Mouse (Mus musculus) midbrain, embryonic 12.5 days (tissue): Measurements from ENCODE around the gene Tcap. TPM values are rescaled to one million over a fixed set of nuclear protein-coding genes. Genes with fewer than 3 reads are reported as not detected.
A peak's percentile ranks its signal among the peaks of the same experiment; 100 is the strongest.

Experiments
- ATAC-seq: fragments of 200-750 bp; cut with Nextera tagmentation; 2 replicates; pipeline ENCODE4 v1.8.0; 2017; ENCODE audit warnings: low read depth, moderate TSS enrichment, moderate library complexity; ENCODE audit not compliant: low FRiP score
- H3K27ac ChIP-seq: fragments of 300-500 bp; sonication (generic); replicated peaks from 2 replicates; pipeline ENCODE4 v1.5.1; 2016; ENCODE audit warnings: mild to moderate bottlenecking
- H3K27me3 ChIP-seq: fragments of 300-500 bp; sonication (generic); 2 replicates; pipeline ENCODE4 v1.6.1; 2016; ENCODE audit warnings: mild to moderate bottlenecking
- H3K36me3 ChIP-seq: fragments of 300-500 bp; sonication (generic); 2 replicates; pipeline ENCODE4 v1.6.1; 2016
- H3K4me1 ChIP-seq: fragments of 300-500 bp; sonication (generic); 2 replicates; pipeline ENCODE4 v1.6.1; 2016
- H3K4me2 ChIP-seq: fragments of 300-500 bp; sonication (generic); replicated peaks from 2 replicates; pipeline ENCODE4 v1.6.1; 2016; ENCODE audit warnings: mild to moderate bottlenecking, moderate library complexity
- H3K4me3 ChIP-seq: fragments of 300-500 bp; sonication (generic); 2 replicates; pipeline ENCODE4 v1.5.1; 2016; ENCODE audit warnings: mild to moderate bottlenecking
- H3K9ac ChIP-seq: fragments of 300-500 bp; sonication (generic); replicated peaks from 2 replicates; pipeline ENCODE4 v1.6.1; 2016; ENCODE audit warnings: mild to moderate bottlenecking, moderate library complexity
- H3K9me3 ChIP-seq: fragments of 300-500 bp; sonication (generic); 2 replicates; pipeline ENCODE4 v1.6.1; 2016; ENCODE audit warnings: mild to moderate bottlenecking
- WGBS: fragments of 180-500 bp; shearing (Covaris S2); methylation state at CpG from one replicate; pipeline ENCODE4 v1.1.7; 2016; 5-methylcytosine and 5-hydroxymethylcytosine counted together
- polyA plus RNA-seq: library from polyadenylated mRNA; unstranded; fragments of >200 nt; fragmentation: Nextera tagmentation; extraction: Ambion mirVana; gene quantifications from 2 replicates; pipeline ENCODE4 v1.2.1, GENCODE M21; 2016

Gene Tcap
- polyA plus RNA-seq, 1 experiment from 2014 or later = 0.19 TPM

GRCm38 (mm10) chr11:98385638-98386585, 2.3 kb downstream of the Tcap start, which contains the start of gene Pnmt:
Gene Pnmt (plus strand): TSS chr11:98386450.
- Histone ChIP-seq H3K9ac (0 out of 2 replicates have a peak within 1 kb of the TSS, but pooled peaks have one; percentile 15), H3K4me3 (no peak within 1 kb of the TSS), H3K4me2 (no peak within 1 kb of the TSS; the same call in 1 of the 2 replicates), H3K27ac (no peak within 1 kb of the TSS), H3K4me1 (peaks cover 9% of the 10 kb centered on the region; the same call in 1 of the 2 replicates), H3K36me3 (peaks cover 2% of the 10 kb centered on the region), H3K27me3 (peaks cover 79% of the 10 kb centered on the region), H3K9me3 (no peaks in the 10 kb centered on the region)
- 59% methylated on average over 25 of the region's 25 CpGs for WGBS
- ATAC-seq = no peak

- ATAC-seq = no peak
- 0 out of 2 replicates have a peak overlapping the region, but pooled peaks have one; percentile 15 for H3K9ac ChIP-seq
Observed at GRCm38 (mm10) chr11:98386596-98386995, 3.0 kb downstream of the Tcap start.

GRCm38 (mm10) chr11:98387056-98387577, 3.5 kb downstream of the Tcap start:
- Histone ChIP-seq H3K9me3 (no peaks in the 10 kb centered on the region), H3K4me2 (no peak overlapping the region), H3K4me1 (peaks cover 9% of the 10 kb centered on the region; the same call in 1 of the 2 replicates), H3K4me3 (no peak overlapping the region), H3K36me3 (no peaks in the 10 kb centered on the region), H3K27ac (no peak overlapping the region), H3K27me3 (peaks cover 90% of the 10 kb centered on the region), H3K9ac (no peak overlapping the region)
- WGBS = 57% methylated on average over 14 of the region's 14 CpGs
- no peak for ATAC-seq

More at GRCm38 (mm10) chr11:98386596-98386995, 3.0 kb downstream of the Tcap start:
- 22% methylated on average over 24 of the region's 24 CpGs for WGBS
- H3K4me3 ChIP-seq = no peak overlapping the region
- H3K27me3 ChIP-seq = peaks cover 85% of the 10 kb centered on the region
- no peak overlapping the region for H3K27ac ChIP-seq
- no peaks in the 10 kb centered on the region for H3K9me3 ChIP-seq
- H3K36me3 ChIP-seq = no peaks in the 10 kb centered on the region
- no peak overlapping the region; the same call in 1 of the 2 replicates for H3K4me2 ChIP-seq
- peaks cover 9% of the 10 kb centered on the region; the same call in 1 of the 2 replicates for H3K4me1 ChIP-seq

GRCm38 (mm10) chr11:98388282-98388681, 4.7 kb downstream of the Tcap start:
- H3K4me1 ChIP-seq = peaks cover 11% of the 10 kb centered on the region; the same call in 1 of the 2 replicates
- no peak for ATAC-seq
- no peak overlapping the region for H3K27ac ChIP-seq
- no peak overlapping the region for H3K4me3 ChIP-seq
- peaks cover 95% of the 10 kb centered on the region for H3K27me3 ChIP-seq
- no peak overlapping the region for H3K9ac ChIP-seq
- no peak overlapping the region for H3K4me2 ChIP-seq
- WGBS = 76% methylated on average over 10 of the region's 10 CpGs
- no peaks in the 10 kb centered on the region for H3K9me3 ChIP-seq
- H3K36me3 ChIP-seq = no peaks in the 10 kb centered on the region

GRCm38 (mm10) chr11:98389221-98389780, 5.7 kb downstream of the Tcap start:
- Histone ChIP-seq H3K4me2 (no peak overlapping the region), H3K9ac (peak overlapping the region; percentile 20; the same call in 1 of the 2 replicates), H3K36me3 (no peaks in the 10 kb centered on the region), H3K9me3 (no peaks in the 10 kb centered on the region), H3K4me1 (peaks cover 14% of the 10 kb centered on the region; the same call in 1 of the 2 replicates), H3K27me3 (peaks cover 84% of the 10 kb centered on the region), H3K4me3 (no peak overlapping the region), H3K27ac (no peak overlapping the region)
- ATAC-seq = no peak
- 21% methylated on average over 9 of the region's 9 CpGs for WGBS

GRCm38 (mm10) chr11:98390141-98390540, 6.5 kb downstream of the Tcap start:
- no peaks in the 10 kb centered on the region for H3K36me3 ChIP-seq
- peaks cover 14% of the 10 kb centered on the region; the same call in 1 of the 2 replicates for H3K4me1 ChIP-seq
- 80% methylated on average over 10 of the region's 12 CpGs for WGBS
- no peak overlapping the region for H3K9ac ChIP-seq
- H3K27me3 ChIP-seq = peaks cover 76% of the 10 kb centered on the region
- H3K4me3 ChIP-seq = no peak overlapping the region
- no peak overlapping the region for H3K4me2 ChIP-seq
- H3K9me3 ChIP-seq = no peaks in the 10 kb centered on the region
- H3K27ac ChIP-seq = no peak overlapping the region
- ATAC-seq = no peak

- no peaks in the 10 kb centered on the region for H3K36me3 ChIP-seq
- H3K4me2 ChIP-seq = no peak overlapping the region
- WGBS = 34% methylated on average over 4 of the region's 8 CpGs
- peaks cover 8% of the 10 kb centered on the region; the same call in 1 of the 2 replicates for H3K4me1 ChIP-seq
- no peak overlapping the region for H3K27ac ChIP-seq
- H3K27me3 ChIP-seq = peaks cover 57% of the 10 kb centered on the region
- no peaks in the 10 kb centered on the region for H3K9me3 ChIP-seq
- no peak for ATAC-seq
- H3K4me3 ChIP-seq = no peak overlapping the region
- no peak overlapping the region for H3K9ac ChIP-seq
Observed at GRCm38 (mm10) chr11:98392034-98392433, 8.4 kb downstream of the Tcap start.

GRCm38 (mm10) chr11:98392645-98393044, 9.0 kb downstream of the Tcap start:
- no peak overlapping the region for H3K4me2 ChIP-seq
- peaks cover 8% of the 10 kb centered on the region; the same call in 1 of the 2 replicates for H3K4me1 ChIP-seq
- peaks cover 52% of the 10 kb centered on the region for H3K27me3 ChIP-seq
- 41% methylated on average over 4 of the region's 4 CpGs for WGBS
- H3K36me3 ChIP-seq = no peaks in the 10 kb centered on the region
- H3K4me3 ChIP-seq = no peak overlapping the region
- no peak overlapping the region for H3K9ac ChIP-seq
- H3K9me3 ChIP-seq = no peaks in the 10 kb centered on the region
- H3K27ac ChIP-seq = no peak overlapping the region
- ATAC-seq = no peak

GRCm38 (mm10) chr11:98393317-98393716, 9.7 kb downstream of the Tcap start:
- H3K4me3 ChIP-seq = no peak overlapping the region
- H3K4me1 ChIP-seq = peaks cover 8% of the 10 kb centered on the region; the same call in 1 of the 2 replicates
- no peak for ATAC-seq
- H3K27ac ChIP-seq = no peak overlapping the region
- no peaks in the 10 kb centered on the region for H3K9me3 ChIP-seq
- H3K9ac ChIP-seq = no peak overlapping the region
- peaks cover 47% of the 10 kb centered on the region for H3K27me3 ChIP-seq
- H3K36me3 ChIP-seq = no peaks in the 10 kb centered on the region
- 82% methylated on average over 6 of the region's 6 CpGs for WGBS
- H3K4me2 ChIP-seq = no peak overlapping the region

GRCm38 (mm10) chr11:98394301-98394700, 10.7 kb downstream of the Tcap start:
- Histone ChIP-seq H3K27me3 (peaks cover 37% of the 10 kb centered on the region), H3K9me3 (no peaks in the 10 kb centered on the region), H3K4me3 (no peak overlapping the region), H3K36me3 (no peaks in the 10 kb centered on the region), H3K9ac (no peak overlapping the region), H3K4me1 (peaks cover 5% of the 10 kb centered on the region; the same call in 1 of the 2 replicates), H3K4me2 (no peak overlapping the region), H3K27ac (no peak overlapping the region)
- WGBS = 64% methylated on average over 6 of the region's 6 CpGs
- ATAC-seq = no peak

GRCm38 (mm10) chr11:98395041-98395440, 11.4 kb downstream of the Tcap start:
- Histone ChIP-seq H3K36me3 (no peaks in the 10 kb centered on the region), H3K4me3 (no peak overlapping the region), H3K9ac (no peak overlapping the region), H3K27me3 (peaks cover 31% of the 10 kb centered on the region), H3K9me3 (no peaks in the 10 kb centered on the region), H3K4me2 (no peak overlapping the region), H3K27ac (no peak overlapping the region), H3K4me1 (peaks cover 10% of the 10 kb centered on the region)
- 67% methylated on average over 4 of the region's 4 CpGs for WGBS
- ATAC-seq = no peak
